Mouse (Mus musculus): ENCODE measurements around the gene Kazn.

DNA sequence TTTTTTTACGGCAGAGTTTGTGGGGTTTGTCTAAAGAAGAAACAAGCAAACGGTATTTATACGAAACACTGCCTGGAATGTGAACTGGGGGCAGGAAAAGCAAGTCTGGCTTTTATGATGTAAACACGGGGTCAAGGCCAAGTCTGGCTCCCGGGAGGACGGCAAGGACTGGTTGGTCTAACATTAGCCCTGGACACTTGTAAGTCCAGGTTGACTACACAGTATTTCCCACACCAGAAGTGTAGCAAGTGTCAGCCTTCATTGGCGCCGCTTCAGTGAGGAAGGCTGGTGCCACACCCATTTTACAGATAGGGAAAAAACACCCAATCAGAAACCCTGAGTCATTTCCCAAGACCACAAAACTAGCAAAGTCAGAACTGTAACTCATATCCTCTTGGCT lies 173.9 kb downstream of the Kazn start:
- TF ChIP-seq MAX (IDR thresholded peaks at IDR 0.05) (no peak), CTCF (IDR thresholded peaks at IDR 0.05; ENCODE audit: control insufficient read depth, insufficient read depth, insufficient read length) (no peak), CEBPB (IDR thresholded peaks at IDR 0.05; ENCODE audit: low read depth) (no peak), USF1 (IDR thresholded peaks at IDR 0.05; ENCODE audit: low read depth) (no peak), MYOD1 (IDR thresholded peaks at IDR 0.05; ENCODE audit: control insufficient read depth, insufficient read length, low read depth) (no peak), MYOG (IDR thresholded peaks at IDR 0.05; ENCODE audit: control insufficient read depth, extremely low read depth, insufficient read length) (no peak)

Measured in C2C12 (cell line).